10 mouse cellular contexts compared by ENCODE assay signal in genomic region chr9:98973561-98973960, GRCm38 (mm10). TPM values are rescaled to one million over a fixed set of nuclear protein-coding genes. Genes with fewer than 3 reads are reported as not detected.
A peak's percentile ranks its signal among the peaks of the same experiment; 100 is the strongest.
DNase-seq lines count a peak whose midpoint lies in the region; ATAC-seq lines count a peak whose summit lies in the region.
"Had no signal": no experiment of that assay in that cellular context is flagged by ENCODE, and none has a peak within 500 bp of the region (broad histone marks: within the 10 kb centered on the region; RNA-seq: fewer than 3 reads in every experiment).

No protein-coding gene starts in this region.

- WGBS in lung, embryonic 15.5 days, result 5% methylated on average over 7 of the region's 7 CpGs
- WGBS in hindbrain, embryonic 10.5 days, result 2% methylated on average over 7 of the region's 7 CpGs
- WGBS in liver, embryonic 12.5 days (ENCODE audit: insufficient replicate concordance), result 5% methylated on average over 7 of the region's 7 CpGs
- WGBS in stomach, embryonic 14.5 days, result 2% methylated on average over 7 of the region's 7 CpGs

- intact Hi-C loops in left cerebral cortex, postnatal 10 days (cut with DNase I), result no loop called here

- H3K9me3 ChIP-seq in lung, embryonic 15.5 days, result no peaks in the 10 kb centered on the region
- peaks cover 11% of the 10 kb centered on the region for H3K9me3 ChIP-seq in hindbrain, embryonic 10.5 days
- H3K9me3 ChIP-seq in liver, embryonic 12.5 days (replicated peaks), result 0 out of 2 replicates have a peak, but pooled peaks cover 4% of the 10 kb centered on the region
- 0 out of 2 replicates have a peak, but pooled peaks cover 5% of the 10 kb centered on the region for H3K9me3 ChIP-seq in stomach, embryonic 14.5 days (ENCODE audit: control insufficient read depth, low read depth, low read length)

- H3K4me2 ChIP-seq in lung, embryonic 15.5 days, result peak overlapping the region; percentile 62
- H3K4me2 ChIP-seq in liver, embryonic 12.5 days, result peak overlapping the region; percentile 54
- H3K4me2 ChIP-seq in stomach, embryonic 14.5 days (replicated peaks; ENCODE audit: low read depth, low read length), result peak overlapping the region; percentile 49

- H3K4me3 ChIP-seq in lung, embryonic 15.5 days, result peak overlapping the region; percentile 38; the same call in 1 of the 2 replicates
- peak overlapping the region; percentile 54 for H3K4me3 ChIP-seq in hindbrain, embryonic 10.5 days
- peak overlapping the region; percentile 36; the same call in 1 of the 2 replicates for H3K4me3 ChIP-seq in liver, embryonic 12.5 days
- peak overlapping the region; percentile 29 for H3K4me3 ChIP-seq in stomach, embryonic 14.5 days (ENCODE audit: low read depth, low read length)

- H3K9ac ChIP-seq in lung, embryonic 15.5 days, result no peak overlapping the region
- no peak overlapping the region for H3K9ac ChIP-seq in liver, embryonic 12.5 days
- no peak overlapping the region for H3K9ac ChIP-seq in stomach, embryonic 14.5 days (replicated peaks; ENCODE audit: low read depth, low read length)

- no peak for ATAC-seq in lung, embryonic 15.5 days (ENCODE audit: borderline replicate concordance, extremely low read depth, low FRiP score, low TSS enrichment)
- no peak for ATAC-seq in liver, embryonic 12.5 days
- ATAC-seq in stomach, embryonic 14.5 days (ENCODE audit: insufficient number of reproducible peaks, insufficient read depth, low FRiP score, low read depth), result no peak

- no peak overlapping the region for H3K27ac ChIP-seq in lung, embryonic 15.5 days
- H3K27ac ChIP-seq in hindbrain, embryonic 10.5 days, result no peak overlapping the region
- H3K27ac ChIP-seq in liver, embryonic 12.5 days, result no peak overlapping the region
- H3K27ac ChIP-seq in stomach, embryonic 14.5 days (ENCODE audit: low read length), result no peak overlapping the region

- peaks cover 8% of the 10 kb centered on the region; the same call in 1 of the 2 replicates for H3K4me1 ChIP-seq in lung, embryonic 15.5 days
- H3K4me1 ChIP-seq in hindbrain, embryonic 10.5 days (replicated peaks), result peaks cover 13% of the 10 kb centered on the region
- 0 out of 2 replicates have a peak, but pooled peaks cover 4% of the 10 kb centered on the region for H3K4me1 ChIP-seq in liver, embryonic 12.5 days
- no peaks in the 10 kb centered on the region for H3K4me1 ChIP-seq in stomach, embryonic 14.5 days (ENCODE audit: control insufficient read depth, insufficient read depth, low read length)

- no peaks in the 10 kb centered on the region for H3K36me3 ChIP-seq in lung, embryonic 15.5 days
- no peaks in the 10 kb centered on the region for H3K36me3 ChIP-seq in hindbrain, embryonic 10.5 days
- no peaks in the 10 kb centered on the region for H3K36me3 ChIP-seq in liver, embryonic 12.5 days
- no peaks in the 10 kb centered on the region for H3K36me3 ChIP-seq in stomach, embryonic 14.5 days (ENCODE audit: control insufficient read depth, insufficient read depth, low read length)

- DNase-seq in lung, postnatal 4 days, result no peak
- peak; percentile 30 for DNase-seq in hindbrain, embryonic 10.5 days (ENCODE audit: low spot score)
- no peak for DNase-seq in left cerebral cortex, adult 18-20 months (ENCODE audit: low spot score in 2 of 2)
- no peak for DNase-seq in cerebellum, adult 11-12 months
- no peak for DNase-seq in left cerebral cortex, postnatal 10 days (ENCODE audit: extremely low spot score in 1 of 2, low spot score in 2 of 2)
- DNase-seq: lung, postnatal 36 days had no signal

- H3K27me3 ChIP-seq in lung, embryonic 15.5 days, result peaks cover 91% of the 10 kb centered on the region
- H3K27me3 ChIP-seq in hindbrain, embryonic 10.5 days (ENCODE audit: insufficient read depth, poor library complexity, severe bottlenecking), result peaks cover 89% of the 10 kb centered on the region
- H3K27me3 ChIP-seq in liver, embryonic 12.5 days (replicated peaks), result peaks cover 88% of the 10 kb centered on the region
- H3K27me3 ChIP-seq in stomach, embryonic 14.5 days (ENCODE audit: control insufficient read depth, insufficient read depth, low read length), result peaks cover 48% of the 10 kb centered on the region

RNA-seq across cellular contexts. Expression of gene Faim, which starts 12.6 kb away (rescaled TPM):
- polyA plus RNA-seq in lung, embryonic 15.5 days (2015; fragmentation: Nextera tagmentation; extraction: Ambion mirVana), result 42.3 and 42.9 TPM in 2 replicates
- 73.7 and 77.8 TPM in 2 replicates for polyA plus RNA-seq in hindbrain, embryonic 10.5 days (2016; fragmentation: Nextera tagmentation; extraction: Ambion mirVana)
- polyA plus RNA-seq in liver, embryonic 12.5 days (2016; fragmentation: Nextera tagmentation; extraction: Ambion mirVana), result 22.9 and 24.2 TPM in 2 replicates
- polyA plus RNA-seq in stomach, embryonic 14.5 days (2014; fragmentation: Nextera tagmentation; extraction: Ambion mirVana), result 44.0 and 44.7 TPM in 2 replicates
- 10 to 100 TPM; 34.3 to 41.1 TPM for total RNA-seq in left cerebral cortex, adult 18-20 months (2021)
- total RNA-seq in left cerebral cortex, postnatal 10 days (2021), result 10 to 100 TPM; 34.1 to 34.3 TPM

RNA-seq across cellular contexts. Expression of gene Foxl2, which starts 18.5 kb away (rescaled TPM):
- not detected in 2 replicates for polyA plus RNA-seq in lung, embryonic 15.5 days (2015; fragmentation: Nextera tagmentation; extraction: Ambion mirVana)
- 2.4 and 3.1 TPM in 2 replicates for polyA plus RNA-seq in hindbrain, embryonic 10.5 days (2016; fragmentation: Nextera tagmentation; extraction: Ambion mirVana)
- not detected in 2 replicates for polyA plus RNA-seq in liver, embryonic 12.5 days (2016; fragmentation: Nextera tagmentation; extraction: Ambion mirVana)
- polyA plus RNA-seq in stomach, embryonic 14.5 days (2014; fragmentation: Nextera tagmentation; extraction: Ambion mirVana), result not detected in 2 replicates
- total RNA-seq in left cerebral cortex, adult 18-20 months (2021), result under 1 TPM; 0.82 to 0.95 TPM
- total RNA-seq in left cerebral cortex, postnatal 10 days (2021), result 1 to 10 TPM in 1 of 2 experiments, under 1 TPM in 1; 0.79 to 1.1 TPM
- polyA plus RNA-seq: spleen, adult 2 months had no signal
